Mouse (Mus musculus) adrenal gland, postnatal 10 days (tissue): ENCODE results near the gene Olfr201. TPM values are rescaled to one million over a fixed set of nuclear protein-coding genes. Genes with fewer than 3 reads are reported as not detected.
"Not testable (repeated sequence)": the region's sequence is repeated elsewhere in the genome, so short reads cannot be mapped to it uniquely, and the experiment has no call there.

Source experiments
- DNase-seq: peaks from one replicate; pipeline ENCODE4 v3.0.0; 2021; ENCODE audit warnings: mixed read lengths
- long read RNA-seq, 2 experiments: library from polyadenylated mRNA; stranded (forward); transcript quantifications; one replicate each; pipeline ENCODE4 v2.0.0; 2021
- total RNA-seq, 2 experiments: library from RNA; stranded (reverse); gene quantifications; 2 replicates each; pipeline ENCODE4 v1.2.3; 2021

The Olfr201 gene
- not detected for total RNA-seq
- long read RNA-seq, experiment 1, result 0 reads
- long read RNA-seq, experiment 2, result 0 reads

DNA sequence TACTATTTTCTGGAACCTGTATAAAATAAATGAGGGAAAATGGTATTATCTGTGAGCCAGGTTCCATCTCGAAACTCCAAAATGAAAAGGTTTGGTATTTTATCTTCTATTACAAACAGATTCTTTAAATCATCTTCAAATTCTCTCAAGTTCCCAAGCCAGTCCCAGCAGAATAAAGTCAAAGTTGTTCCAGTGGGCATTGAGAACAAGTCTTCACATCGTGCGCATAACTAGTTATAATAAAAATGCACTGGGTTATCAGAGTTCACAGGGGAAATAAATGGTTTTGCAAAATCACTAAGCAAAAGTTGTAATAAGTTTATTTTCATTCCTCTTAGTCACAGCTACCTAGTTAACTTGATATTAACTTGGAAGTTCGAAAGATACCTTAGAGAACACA lies at the start of gene Olfr201:
Gene Olfr201, minus strand, starts transcription at position 101 of the 400 bp plus-strand sequence.
- not testable (repeated sequence) for DNase-seq

DNA sequence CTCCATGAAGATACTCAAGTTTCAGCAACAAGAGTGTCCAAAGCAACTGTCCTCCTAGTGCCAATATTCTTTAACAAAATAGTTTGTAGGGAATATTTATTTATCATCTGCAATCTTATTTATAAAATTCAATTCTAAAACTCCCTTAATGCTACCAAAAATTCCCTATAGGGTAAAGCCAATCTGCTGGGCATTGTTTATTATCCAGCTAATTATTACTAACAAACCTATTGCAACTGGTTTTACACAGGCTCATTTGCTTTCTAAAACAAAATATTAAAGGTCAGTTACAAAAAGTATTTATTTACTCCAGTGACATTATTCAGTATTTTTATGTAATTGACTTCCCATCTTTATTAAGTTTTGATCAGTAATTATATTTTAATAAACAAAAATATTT lies 45.7 kb upstream of the Olfr201 start, which contains the start of gene Olfr204:
Gene Olfr204, minus strand, starts transcription at position 101 of the 400 bp plus-strand sequence.
- no peak for DNase-seq

DNA sequence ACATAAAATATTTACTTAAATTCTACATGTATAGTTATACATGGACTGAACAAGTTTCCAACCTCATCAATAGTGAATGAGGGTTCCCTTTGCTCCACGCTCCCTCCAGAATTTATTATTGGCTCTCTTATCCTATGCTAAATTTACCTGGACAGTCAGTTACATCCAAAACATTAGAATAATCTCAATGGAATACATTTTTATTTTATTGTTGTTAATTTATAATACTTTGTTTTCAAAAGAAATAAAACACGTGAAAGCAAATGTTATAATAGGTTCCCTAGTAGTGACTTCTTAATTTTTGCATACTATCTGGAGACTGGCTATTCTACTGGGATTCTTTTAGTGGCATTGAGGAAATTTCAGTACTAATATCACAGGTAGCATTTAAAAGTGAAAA lies 26.1 kb upstream of the Olfr201 start, which contains the start of gene Olfr203:
Gene Olfr203, plus strand, starts transcription at position 301 of the 400 bp plus-strand sequence.
- no peak for DNase-seq

DNA sequence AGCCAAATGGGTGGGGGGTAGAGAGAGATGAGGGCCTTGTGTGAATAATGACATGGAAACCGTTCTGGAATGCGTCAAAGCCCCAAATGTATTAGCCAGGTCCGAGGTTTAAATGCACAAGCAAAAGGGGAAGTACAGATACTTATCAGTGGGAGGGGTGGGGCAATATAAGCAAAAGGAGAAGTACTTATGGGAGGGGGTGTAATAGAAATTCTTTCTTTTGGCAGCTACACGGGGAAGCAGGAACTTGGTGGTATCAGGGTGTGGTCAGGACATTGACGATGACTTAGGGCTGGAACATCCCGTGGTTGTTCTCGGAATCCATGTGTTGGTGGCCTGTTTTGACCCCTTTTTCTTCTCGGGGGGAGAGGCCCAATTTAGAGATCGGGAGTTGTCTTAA lies 15.1 kb upstream of the Olfr201 start:
- DNase-seq, result not testable (repeated sequence)

DNA sequence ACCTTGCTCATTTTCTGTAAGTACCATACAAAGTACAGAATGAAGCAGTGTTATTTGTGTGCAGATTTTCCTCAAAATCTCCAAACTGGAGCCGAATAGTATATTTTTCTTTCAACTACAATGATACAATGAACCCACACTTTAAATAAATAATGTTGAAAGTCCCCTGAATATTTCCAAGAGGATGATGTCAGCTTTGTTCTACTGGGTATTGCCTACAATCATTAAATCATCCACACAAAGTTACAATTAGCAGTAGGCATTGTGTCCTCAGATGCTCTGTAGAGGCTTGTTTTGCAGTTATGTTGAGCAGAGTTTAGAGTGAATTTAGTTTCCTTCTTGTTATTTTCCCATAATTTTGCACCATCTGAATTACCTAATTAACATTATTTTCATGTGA lies 14.3 kb upstream of the Olfr201 start, which contains the start of gene Olfr202:
Gene Olfr202, minus strand, starts transcription at position 101 of the 400 bp plus-strand sequence.
- no peak for DNase-seq

DNA sequence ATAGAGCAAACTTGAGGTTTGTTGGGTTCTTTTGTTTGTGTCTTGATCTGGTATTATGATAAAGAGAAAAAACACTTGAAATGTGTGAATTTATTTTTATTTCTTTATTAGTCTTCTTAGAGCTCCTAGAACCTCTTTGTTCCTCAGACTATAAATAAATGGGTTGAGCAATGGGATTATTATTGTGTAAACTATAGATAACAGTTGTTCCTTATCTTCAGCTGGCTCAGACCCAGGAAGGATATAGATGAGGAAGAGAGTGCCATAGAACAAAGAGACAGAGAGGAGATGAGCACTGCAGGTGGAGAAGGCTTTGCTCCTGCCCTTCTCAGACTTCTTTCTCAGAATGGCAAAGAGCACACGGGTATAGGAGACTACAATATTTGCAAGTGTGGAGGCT lies 11.0 kb upstream of the Olfr201 start:
- no peak for DNase-seq

DNA sequence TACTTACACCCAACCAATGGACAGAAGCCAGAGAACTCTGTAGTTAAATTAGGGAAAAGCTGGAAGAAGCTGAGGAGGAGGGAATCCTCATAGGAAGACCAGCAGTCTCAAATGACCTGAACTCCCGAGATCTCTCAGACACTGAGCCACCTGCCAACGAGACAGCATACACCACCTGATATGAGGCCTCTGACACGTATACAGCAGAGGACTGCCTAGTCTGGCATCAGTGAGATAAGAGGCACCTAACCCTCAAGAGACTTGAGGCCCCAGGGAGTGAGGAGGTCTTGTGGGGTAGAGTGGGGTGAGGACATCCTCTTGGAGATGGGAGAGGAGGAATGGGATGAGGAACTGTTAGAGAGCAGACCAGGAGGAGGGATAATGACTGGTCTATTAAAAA lies 8.1 kb upstream of the Olfr201 start:
- DNase-seq, result no peak

DNA sequence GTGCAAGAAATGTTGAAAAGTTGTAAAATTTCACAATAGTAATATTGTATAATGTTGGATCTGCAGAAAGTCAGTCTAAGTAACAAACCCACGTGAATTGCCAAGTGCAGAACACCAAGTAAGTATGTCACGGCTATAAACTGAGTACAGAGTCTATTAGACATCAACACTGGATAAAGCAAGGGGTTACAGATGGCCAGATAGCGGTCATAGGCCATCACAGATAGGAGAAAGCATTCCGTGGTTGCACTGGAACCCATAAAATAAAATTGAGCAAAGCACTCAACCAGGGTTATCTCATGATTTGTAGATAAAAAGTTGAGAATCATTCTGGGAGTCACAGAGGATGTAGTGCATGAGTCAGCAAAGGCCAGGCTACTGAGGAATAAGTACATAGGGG lies 3.3 kb downstream of the Olfr201 start:
- DNase-seq, result not testable (repeated sequence)

DNA sequence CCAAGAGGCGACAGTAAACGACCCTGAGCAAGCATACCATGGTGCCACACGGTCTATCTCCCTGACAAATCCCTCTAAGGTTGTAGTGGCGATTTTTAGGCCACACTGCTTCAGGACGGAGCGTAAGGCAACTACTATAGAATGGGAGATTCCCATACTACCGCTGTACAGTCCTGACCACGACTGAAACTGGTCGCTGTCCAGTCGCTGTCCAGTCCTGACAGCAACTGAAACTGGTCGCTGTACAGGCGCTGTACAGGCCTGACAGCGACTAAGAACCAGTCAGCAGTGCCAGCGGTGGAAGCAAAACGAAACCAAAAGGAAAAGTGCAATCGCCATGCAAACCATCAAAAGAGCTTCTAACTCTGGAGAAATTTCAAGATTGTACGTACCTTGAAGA lies 22.7 kb downstream of the Olfr201 start:
- no peak for DNase-seq

DNA sequence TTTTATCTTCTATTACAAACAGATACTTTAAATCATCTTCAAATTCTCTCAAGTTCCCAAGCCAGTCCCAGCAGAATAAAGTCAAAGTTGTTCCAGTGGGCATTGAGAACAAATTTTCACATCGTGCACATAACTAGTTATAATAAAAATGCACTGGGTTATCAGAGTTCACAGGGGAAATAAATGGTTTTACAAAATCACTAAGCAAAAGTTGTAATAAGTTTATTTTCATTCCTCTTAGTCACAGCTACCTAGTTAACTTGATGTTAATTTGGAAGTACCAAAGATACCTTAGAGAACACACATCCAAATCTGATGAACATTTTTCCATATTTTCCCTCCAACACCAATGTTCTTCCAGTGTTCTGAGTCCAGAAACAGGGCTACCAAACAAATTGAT lies 52.8 kb downstream of the Olfr201 start, which contains the start of gene Olfr199:
Gene Olfr199, minus strand, starts transcription at position 101 of the 400 bp plus-strand sequence.
- DNase-seq, result not testable (repeated sequence)

DNA sequence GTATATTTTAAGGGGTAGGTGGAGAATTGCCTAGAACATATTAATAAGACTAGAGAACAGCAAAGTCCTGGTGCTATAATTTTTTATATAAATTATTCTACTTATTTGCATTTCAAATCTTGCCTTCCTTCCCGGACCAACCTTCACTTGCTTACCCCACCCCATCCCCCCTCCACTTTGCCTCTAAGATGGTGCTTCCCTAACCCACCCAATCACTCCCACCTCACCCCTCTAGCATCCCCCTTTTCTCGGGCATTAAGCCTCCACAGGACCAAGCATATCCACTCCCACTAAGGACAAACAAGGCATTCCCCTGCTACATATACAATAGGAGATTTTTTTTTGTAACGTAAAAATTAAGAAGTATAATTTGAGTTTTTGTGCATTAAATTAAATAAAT lies 54.6 kb downstream of the Olfr201 start:
- not testable (repeated sequence) for DNase-seq

Other genes starting within 250 kb of the Olfr201 start
- gene Olfr186, start 242.3 kb downstream of the Olfr201 start, total RNA-seq, result not detected
- not detected for gene Olfr187, start 232.9 kb downstream of the Olfr201 start, total RNA-seq
- gene Olfr190, start 194.6 kb downstream of the Olfr201 start, total RNA-seq, result not detected
- not detected for gene Olfr191, start 182.8 kb downstream of the Olfr201 start, total RNA-seq
- not detected for gene Olfr193, start 160.8 kb downstream of the Olfr201 start, total RNA-seq
- gene Olfr194, start 151.6 kb downstream of the Olfr201 start, total RNA-seq, result not detected
- gene Olfr195, start 125.6 kb downstream of the Olfr201 start, total RNA-seq, result not detected
- gene Olfr196, start 102.2 kb downstream of the Olfr201 start, total RNA-seq, result not detected
- not detected for gene Olfr198, start 69.1 kb downstream of the Olfr201 start, total RNA-seq
- not detected for gene Olfr199, start 52.9 kb downstream of the Olfr201 start, total RNA-seq
- gene Olfr202, start 14.2 kb upstream of the Olfr201 start, total RNA-seq, result not detected
- gene Olfr203, start 26.2 kb upstream of the Olfr201 start, total RNA-seq, result not detected
- gene Olfr204, start 45.6 kb upstream of the Olfr201 start, total RNA-seq, result not detected
- gene Olfr205, start 58.5 kb upstream of the Olfr201 start, total RNA-seq, result not detected
- not detected for gene Olfr206, start 76.6 kb upstream of the Olfr201 start, total RNA-seq
- not detected for gene Olfr209, start 91.4 kb upstream of the Olfr201 start, total RNA-seq
- not detected for gene Gabrr3, start 134.7 kb upstream of the Olfr201 start, total RNA-seq
- 10 to 100 TPM; 17.6 to 25.0 TPM for gene Riox2, start 199.1 kb upstream of the Olfr201 start, total RNA-seq